Mouse (Mus musculus) thymus, adult 2 months (tissue): ENCODE results near the gene Tchhl1.

Source experiments
- CTCF ChIP-seq: fragments of 200-500 bp; IDR thresholded peaks from 2 replicates; pipeline ENCODE4 v1.5.1; 2012; ENCODE audit warnings: mild to moderate bottlenecking, control low read depth, low read length, moderate library complexity, borderline replicate concordance; ENCODE audit not compliant: control insufficient read depth, poor library complexity, insufficient read depth; ENCODE audit errors: extremely low read depth
- POLR2A ChIP-seq: fragments of 200-500 bp; IDR thresholded peaks from 2 replicates; pipeline ENCODE4 v1.6.1; 2012; ENCODE audit warnings: mild to moderate bottlenecking, low read length, control low read depth, moderate library complexity; ENCODE audit not compliant: control insufficient read depth, poor library complexity, insufficient read depth; ENCODE audit errors: extremely low read depth

DNA sequence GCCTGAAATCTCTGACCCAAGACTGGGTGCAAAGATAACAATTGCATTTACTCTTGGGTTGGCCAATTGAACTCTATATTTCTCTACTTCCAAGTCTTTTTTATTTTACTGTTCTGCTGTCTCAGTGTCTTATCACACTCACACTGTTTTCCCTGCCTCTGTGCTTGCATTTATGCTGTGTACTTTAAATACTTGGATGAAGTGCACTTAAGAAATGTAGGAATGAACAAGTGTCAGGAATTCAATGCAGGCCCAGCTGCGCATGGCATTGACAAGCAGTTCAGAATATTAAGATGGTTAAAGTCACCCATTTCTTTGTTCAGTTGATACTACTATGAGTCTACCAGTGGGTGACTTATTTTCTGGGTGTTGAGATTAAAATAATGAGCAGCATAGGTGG, 11.5 kb downstream of the Tchhl1 start:
- TF ChIP-seq CTCF, result no peak
- no peak for TF ChIP-seq POLR2A
